Mouse (Mus musculus): Measurements from ENCODE around the gene Ablim2. TPM values are rescaled to one million over a fixed set of nuclear protein-coding genes. Genes with fewer than 3 reads are reported as not detected.

Gene Ablim2
- total and polyA plus RNA-seq, 2 experiments from 2014 or later = 30.0 to 44.6 TPM

DNA sequence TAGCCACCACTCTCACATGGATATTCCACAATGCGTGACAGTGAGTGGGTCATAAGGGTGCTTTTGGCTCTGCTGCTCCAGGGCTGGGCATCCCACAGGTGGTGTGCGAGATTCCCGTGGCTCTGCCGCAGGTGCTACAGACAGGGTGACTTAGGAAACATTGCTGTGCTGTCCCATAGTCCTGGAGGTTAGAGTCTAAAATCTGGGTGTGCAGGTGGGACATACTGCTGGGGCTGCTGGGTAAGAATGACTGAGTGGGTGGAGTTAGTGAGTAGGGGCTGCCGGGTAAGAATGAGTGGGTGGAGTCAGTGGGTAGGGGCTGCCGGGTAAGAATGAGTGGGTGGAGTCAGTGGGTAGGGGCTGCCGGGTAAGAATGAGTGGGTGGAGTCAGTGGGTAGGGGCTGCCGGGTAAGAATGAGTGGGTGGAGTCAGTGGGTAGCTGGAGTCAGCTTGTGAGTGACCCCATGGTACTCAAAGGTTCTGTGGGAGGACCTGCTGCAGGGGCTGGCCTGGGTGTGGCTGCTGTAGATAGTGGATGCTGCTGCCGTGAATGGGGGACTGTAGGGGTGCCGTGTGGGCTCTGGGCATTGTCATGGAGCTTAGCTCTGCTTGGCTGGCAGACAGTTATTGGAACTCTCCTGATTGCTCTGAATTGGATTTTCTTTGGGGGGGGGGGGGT lies 32.8 kb downstream of the Ablim2 start:
- H3K9ac ChIP-seq (replicated peaks; ENCODE audit: low read length) = no peak overlapping the region
- H3K27me3 ChIP-seq (ENCODE audit: insufficient read depth, low read length) = no peaks in the 10 kb centered on the region
- H3K9me3 ChIP-seq (ENCODE audit: low read length) = no peaks in the 10 kb centered on the region
- H3K36me3 ChIP-seq (ENCODE audit: insufficient read depth, low read length) = no peaks in the 10 kb centered on the region
- no peak overlapping the region for H3K27ac ChIP-seq
- TF ChIP-seq CTCF (IDR thresholded peaks at IDR 0.05; ENCODE audit: low read depth) = no peak
- H3K4me3 ChIP-seq (ENCODE audit: low read length) = no peak overlapping the region
- no peak for DNase-seq (ENCODE audit: low spot score)
- WGBS = 44% methylated on average over 10 of the region's 10 CpGs
- no peaks in the 10 kb centered on the region for H3K4me1 ChIP-seq (ENCODE audit: insufficient read depth, low read length)
- no peak for ATAC-seq
- no peak overlapping the region for H3K4me2 ChIP-seq (ENCODE audit: low read depth, low read length)

DNA sequence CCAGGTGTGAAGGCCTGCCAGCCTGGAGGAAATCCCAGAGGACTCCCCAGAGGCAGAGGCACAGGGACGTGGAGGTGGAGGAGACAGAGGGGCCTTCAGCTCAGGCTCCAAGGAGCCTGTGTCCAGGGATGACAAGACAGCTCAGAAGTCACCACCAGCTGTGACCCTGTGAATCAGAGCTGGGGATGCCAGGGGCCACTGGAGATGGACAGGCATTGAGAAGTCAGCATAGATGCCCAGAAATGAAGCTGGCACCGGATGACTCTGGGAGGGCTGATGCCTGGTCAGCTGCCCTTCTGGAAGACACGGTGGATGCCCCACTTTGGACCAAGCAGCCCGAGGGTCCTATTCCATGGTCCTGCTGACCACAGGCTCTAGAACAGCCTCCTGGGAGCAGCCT lies 36.3 kb downstream of the Ablim2 start:
- H3K9ac ChIP-seq (replicated peaks; ENCODE audit: low read length) = no peak overlapping the region
- ATAC-seq = no peak
- no peak for TF ChIP-seq CTCF (IDR thresholded peaks at IDR 0.05; ENCODE audit: low read depth)
- H3K4me3 ChIP-seq (ENCODE audit: low read length) = no peak overlapping the region
- no peaks in the 10 kb centered on the region for H3K4me1 ChIP-seq (ENCODE audit: insufficient read depth, low read length)
- DNase-seq (ENCODE audit: low spot score) = no peak
- H3K4me2 ChIP-seq (ENCODE audit: low read depth, low read length) = no peak overlapping the region
- no peaks in the 10 kb centered on the region for H3K36me3 ChIP-seq (ENCODE audit: insufficient read depth, low read length)
- H3K27ac ChIP-seq = no peak overlapping the region
- 86% methylated on average over 4 of the region's 4 CpGs for WGBS
- no peaks in the 10 kb centered on the region for H3K9me3 ChIP-seq (ENCODE audit: low read length)
- no peaks in the 10 kb centered on the region for H3K27me3 ChIP-seq (ENCODE audit: insufficient read depth, low read length)

DNA sequence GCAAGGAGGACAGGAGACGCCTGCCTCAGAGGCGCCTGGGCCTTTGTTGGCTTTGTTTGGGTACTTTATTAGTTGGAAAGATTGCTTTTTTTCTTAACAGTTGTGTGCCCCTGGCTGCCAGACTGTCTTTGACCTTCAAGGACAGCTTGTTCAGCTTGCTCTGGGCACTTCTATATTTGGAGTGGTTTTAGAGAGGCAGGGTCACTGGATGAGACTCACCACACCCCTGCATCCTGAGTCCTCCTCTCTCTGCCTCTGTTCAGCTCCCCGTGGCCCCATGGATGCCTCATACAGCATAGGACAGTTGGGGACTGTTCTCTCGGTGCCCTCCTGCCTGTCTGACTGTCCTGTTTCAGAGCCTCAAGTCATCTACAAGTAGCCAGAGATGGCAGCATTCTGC lies 37.3 kb downstream of the Ablim2 start:
- Histone ChIP-seq H3K4me2 (ENCODE audit: low read depth, low read length) (no peak overlapping the region), H3K36me3 (ENCODE audit: insufficient read depth, low read length) (no peaks in the 10 kb centered on the region), H3K9ac (replicated peaks; ENCODE audit: low read length) (no peak overlapping the region), H3K9me3 (ENCODE audit: low read length) (no peaks in the 10 kb centered on the region), H3K4me1 (ENCODE audit: insufficient read depth, low read length) (no peaks in the 10 kb centered on the region), H3K27ac (0 out of 2 replicates have a peak overlapping the region, but pooled peaks have one; percentile 7), H3K27me3 (ENCODE audit: insufficient read depth, low read length) (no peaks in the 10 kb centered on the region), H3K4me3 (ENCODE audit: low read length) (no peak overlapping the region)
- TF ChIP-seq CTCF (IDR thresholded peaks at IDR 0.05; ENCODE audit: low read depth) = no peak
- ATAC-seq = peak; percentile 13; the same call in 1 of the 2 replicates
- 62% methylated on average over 4 of the region's 4 CpGs for WGBS
- DNase-seq (ENCODE audit: low spot score) = no peak

DNA sequence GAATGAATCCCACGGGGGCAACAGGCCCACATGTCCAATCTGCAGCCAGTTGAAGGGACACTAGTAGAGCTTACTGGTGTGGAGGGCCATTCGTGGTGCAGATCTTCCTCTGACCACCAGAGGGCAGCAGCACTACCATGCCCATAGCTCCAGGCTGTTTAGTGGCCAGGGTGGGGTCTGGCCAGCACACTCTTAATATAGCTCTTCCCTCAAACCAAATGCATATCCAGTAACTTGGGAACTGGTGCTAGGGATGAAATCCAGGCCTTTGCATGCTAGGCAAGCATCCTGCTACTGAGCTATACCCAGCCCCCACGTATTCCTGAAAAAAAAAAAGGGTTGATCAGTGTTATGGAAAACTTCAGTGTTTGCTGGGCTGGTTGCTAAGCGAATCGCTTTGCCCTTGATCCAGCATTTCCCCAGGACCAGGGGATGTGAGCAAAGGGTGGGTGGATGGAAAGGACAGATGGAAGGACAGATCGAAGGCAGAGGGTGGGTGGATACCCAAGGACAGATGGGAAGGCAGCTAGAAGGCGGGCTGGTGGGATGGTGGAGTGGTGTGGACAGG lies 37.9 kb downstream of the Ablim2 start:
- Histone ChIP-seq H3K27ac (0 out of 2 replicates have a peak overlapping the region, but pooled peaks have one; percentile 7), H3K4me3 (ENCODE audit: low read length) (no peak overlapping the region), H3K4me2 (ENCODE audit: low read depth, low read length) (no peak overlapping the region), H3K9ac (replicated peaks; ENCODE audit: low read length) (no peak overlapping the region), H3K9me3 (ENCODE audit: low read length) (no peaks in the 10 kb centered on the region), H3K27me3 (ENCODE audit: insufficient read depth, low read length) (no peaks in the 10 kb centered on the region), H3K36me3 (ENCODE audit: insufficient read depth, low read length) (0 out of 2 replicates have a peak, but pooled peaks cover 3% of the 10 kb centered on the region), H3K4me1 (ENCODE audit: insufficient read depth, low read length) (no peaks in the 10 kb centered on the region)
- DNase-seq (ENCODE audit: low spot score) = peak; percentile 77
- 57% methylated on average over 7 of the region's 7 CpGs for WGBS
- peak; percentile 99 for TF ChIP-seq CTCF (IDR thresholded peaks at IDR 0.05; ENCODE audit: low read depth)
- ATAC-seq = peak; percentile 85

DNA sequence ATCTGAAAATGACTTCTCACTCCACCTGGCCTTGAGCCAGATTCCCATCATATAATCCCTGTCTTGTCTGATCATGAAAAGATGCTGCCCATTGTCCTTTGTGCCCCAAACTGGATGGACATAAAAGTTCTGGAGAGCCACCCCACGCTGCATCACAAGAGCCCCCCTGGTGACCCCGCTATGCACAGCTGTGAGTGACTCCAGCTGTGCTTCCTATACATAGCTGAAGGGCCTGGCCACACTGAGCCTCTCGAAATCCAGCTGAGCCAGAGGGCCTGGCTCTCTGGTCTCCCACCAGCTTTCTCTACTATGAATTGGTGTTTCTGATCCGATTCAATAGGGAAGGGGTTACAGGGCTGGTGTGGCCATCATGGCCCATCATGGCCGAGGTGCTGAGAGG lies 38.5 kb downstream of the Ablim2 start:
- no peak for TF ChIP-seq CTCF (IDR thresholded peaks at IDR 0.05; ENCODE audit: low read depth)
- ATAC-seq = no peak
- 69% methylated on average over 5 of the region's 5 CpGs for WGBS

DNA sequence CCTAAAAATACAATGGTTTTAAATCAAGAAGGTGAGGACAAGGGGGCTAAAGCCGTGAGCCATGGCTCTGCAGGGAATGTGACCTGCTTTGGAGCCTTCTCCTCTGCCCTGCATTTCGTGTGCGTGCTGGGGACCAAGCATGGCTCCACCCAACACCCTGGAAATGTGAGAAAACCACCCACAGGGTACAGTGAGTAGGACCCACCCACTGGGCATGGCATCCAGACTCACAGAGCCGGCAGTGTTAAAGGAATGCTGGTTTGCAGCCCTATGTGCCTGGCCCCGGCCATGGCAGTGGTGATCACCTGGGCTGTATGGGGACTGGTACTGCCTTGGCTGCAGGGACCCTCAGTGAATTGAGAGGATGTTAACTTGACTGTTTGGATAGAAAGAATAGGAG lies 41.4 kb downstream of the Ablim2 start:
- WGBS = 49% methylated on average over 5 of the region's 5 CpGs
- Histone ChIP-seq H3K36me3 (ENCODE audit: insufficient read depth, low read length) (peaks cover 3% of the 10 kb centered on the region; the same call in 1 of the 2 replicates), H3K4me1 (ENCODE audit: insufficient read depth, low read length) (peaks cover 3% of the 10 kb centered on the region; the same call in 1 of the 2 replicates), H3K27ac (no peak overlapping the region), H3K9ac (replicated peaks; ENCODE audit: low read length) (no peak overlapping the region), H3K4me3 (ENCODE audit: low read length) (no peak overlapping the region), H3K9me3 (ENCODE audit: low read length) (no peaks in the 10 kb centered on the region), H3K27me3 (ENCODE audit: insufficient read depth, low read length) (no peaks in the 10 kb centered on the region), H3K4me2 (ENCODE audit: low read depth, low read length) (no peak overlapping the region)
- TF ChIP-seq CTCF (IDR thresholded peaks at IDR 0.05; ENCODE audit: low read depth) = no peak
- no peak for ATAC-seq
- no peak for DNase-seq (ENCODE audit: low spot score)

More for the DNA sequence above, 38.5 kb downstream of the Ablim2 start:
- Histone ChIP-seq H3K4me2 (ENCODE audit: low read depth, low read length) (no peak overlapping the region), H3K9ac (replicated peaks; ENCODE audit: low read length) (no peak overlapping the region), H3K36me3 (ENCODE audit: insufficient read depth, low read length) (0 out of 2 replicates have a peak, but pooled peaks cover 3% of the 10 kb centered on the region), H3K4me3 (ENCODE audit: low read length) (no peak overlapping the region), H3K9me3 (ENCODE audit: low read length) (no peaks in the 10 kb centered on the region), H3K27me3 (ENCODE audit: insufficient read depth, low read length) (no peaks in the 10 kb centered on the region), H3K27ac (no peak overlapping the region), H3K4me1 (ENCODE audit: insufficient read depth, low read length) (no peaks in the 10 kb centered on the region)
- DNase-seq (ENCODE audit: low spot score) = no peak

DNA sequence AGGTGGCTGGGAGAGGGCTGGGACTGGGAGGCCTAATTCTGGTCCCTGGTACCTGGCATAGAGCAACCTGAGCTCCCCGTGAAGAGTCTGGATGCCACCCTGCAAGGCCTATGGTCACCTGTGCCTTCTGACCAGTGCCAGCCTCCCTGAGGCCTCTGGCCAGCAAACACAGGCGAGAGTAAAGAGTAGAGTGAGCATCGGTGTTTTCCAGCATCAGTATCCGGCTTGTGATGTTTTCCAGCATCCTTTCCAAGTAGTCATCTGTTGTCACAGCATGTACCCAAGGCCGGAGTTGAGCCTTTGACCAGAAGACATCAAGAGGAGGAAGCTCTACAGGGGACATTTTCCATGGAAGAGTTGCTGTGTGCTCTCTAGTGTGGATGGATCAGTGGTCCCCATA lies 45.7 kb downstream of the Ablim2 start:
- Histone ChIP-seq H3K9me3 (ENCODE audit: low read length) (no peaks in the 10 kb centered on the region), H3K4me2 (ENCODE audit: low read depth, low read length) (no peak overlapping the region), H3K4me1 (ENCODE audit: insufficient read depth, low read length) (peaks cover 3% of the 10 kb centered on the region; the same call in 1 of the 2 replicates), H3K4me3 (ENCODE audit: low read length) (no peak overlapping the region), H3K27ac (no peak overlapping the region), H3K9ac (replicated peaks; ENCODE audit: low read length) (no peak overlapping the region), H3K27me3 (ENCODE audit: insufficient read depth, low read length) (no peaks in the 10 kb centered on the region), H3K36me3 (ENCODE audit: insufficient read depth, low read length) (peaks cover 6% of the 10 kb centered on the region; the same call in 1 of the 2 replicates)
- no peak for TF ChIP-seq CTCF (IDR thresholded peaks at IDR 0.05; ENCODE audit: low read depth)
- DNase-seq (ENCODE audit: low spot score) = no peak
- ATAC-seq = no peak
- WGBS = 72% methylated on average over 5 of the region's 5 CpGs

Data from hindbrain, postnatal 0 days (tissue).